Mouse (Mus musculus) lung, adult 2 months (tissue): ENCODE data around the gene Trip10.

Source experiments
- CTCF ChIP-seq: fragments of 200-500 bp; IDR thresholded peaks from 2 replicates; pipeline ENCODE4 v1.5.1; 2011; ENCODE audit warnings: mild to moderate bottlenecking, low read length, control low read depth; ENCODE audit not compliant: insufficient read depth
- POLR2A ChIP-seq: fragments of 200-500 bp; IDR thresholded peaks from 2 replicates; pipeline ENCODE4 v1.6.1; 2011; ENCODE audit warnings: low read depth, mild to moderate bottlenecking, control low read depth, low read length, borderline replicate concordance; ENCODE audit errors: extremely low read depth

DNA sequence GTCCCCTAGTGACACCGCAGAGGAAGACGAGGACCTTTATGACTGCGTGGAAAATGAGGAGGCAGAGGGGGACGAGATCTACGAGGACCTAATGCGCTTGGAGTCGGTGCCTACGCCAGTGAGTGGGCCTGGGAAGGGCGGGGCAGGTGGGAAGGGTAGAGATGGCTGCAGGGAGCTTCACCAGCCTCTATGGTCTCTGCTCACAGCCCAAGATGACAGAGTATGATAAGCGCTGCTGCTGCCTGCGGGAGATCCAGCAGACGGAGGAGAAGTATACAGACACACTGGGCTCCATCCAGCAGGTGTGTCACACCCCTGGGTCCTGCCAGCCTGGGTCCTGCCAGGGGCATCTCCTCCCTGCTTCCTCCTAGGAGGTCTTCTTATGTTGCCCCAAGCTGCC is 47.8 kb downstream of the Trip10 start:
- no peak for TF ChIP-seq POLR2A
- no peak for TF ChIP-seq CTCF
